Mouse (Mus musculus): ENCODE data around the gene Zfp740. TPM values are rescaled to one million over a fixed set of nuclear protein-coding genes. Genes with fewer than 3 reads are reported as not detected.

The Zfp740 gene
- total RNA-seq, 1 experiment from 2014 or later: 44.0 TPM

- ATAC-seq (replicated peaks in 1 of 2; ENCODE audit: insufficient read depth in 1 of 2, low FRiP score in 2 of 2, low TSS enrichment in 1 of 2, low read depth in 1 of 2, poor library complexity in 2 of 2, severe bottlenecking in 2 of 2): no peak
Measured at GRCm38 (mm10) chr15:102188096-102188495, 15.0 kb upstream of the Zfp740 start.

GRCm38 (mm10) chr15:102188883-102189282, 14.2 kb upstream of the Zfp740 start:
- no peak for ATAC-seq (replicated peaks in 1 of 2; ENCODE audit: insufficient read depth in 1 of 2, low FRiP score in 2 of 2, low TSS enrichment in 1 of 2, low read depth in 1 of 2, poor library complexity in 2 of 2, severe bottlenecking in 2 of 2)

GRCm38 (mm10) chr15:102191699-102192098, 11.3 kb upstream of the Zfp740 start:
- no peak for ATAC-seq (replicated peaks in 1 of 2; ENCODE audit: insufficient read depth in 1 of 2, low FRiP score in 2 of 2, low TSS enrichment in 1 of 2, low read depth in 1 of 2, poor library complexity in 2 of 2, severe bottlenecking in 2 of 2)

DNA sequence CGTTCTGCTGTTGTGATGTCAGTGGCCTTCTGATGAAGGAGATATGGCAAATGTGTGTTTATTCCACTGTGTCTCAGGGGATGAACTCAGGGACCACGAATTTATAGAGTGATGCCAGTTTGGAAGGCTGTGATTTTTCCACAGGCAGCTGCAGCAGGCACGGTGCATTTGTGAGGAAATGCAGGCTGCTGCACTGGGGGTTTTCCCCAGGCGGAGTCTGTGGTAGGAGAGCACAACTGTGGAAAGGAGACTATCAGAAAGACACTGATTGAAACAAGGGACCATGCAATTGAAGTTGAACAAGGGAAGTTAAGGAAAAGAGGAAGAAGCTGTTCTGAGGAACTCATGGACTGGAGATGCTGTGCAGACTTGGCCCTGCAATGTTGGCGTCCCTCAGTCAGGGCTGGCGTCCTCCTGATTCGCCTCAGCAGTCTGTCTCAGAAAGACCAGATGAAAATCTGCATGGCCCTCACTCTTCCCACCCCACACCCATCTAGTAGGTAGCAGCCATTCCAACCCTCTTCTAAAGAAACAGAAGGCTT, 10.7 kb upstream of the Zfp740 start:
- ATAC-seq (replicated peaks in 1 of 2; ENCODE audit: insufficient read depth in 1 of 2, low FRiP score in 2 of 2, low TSS enrichment in 1 of 2, low read depth in 1 of 2, poor library complexity in 2 of 2, severe bottlenecking in 2 of 2): no peak

DNA sequence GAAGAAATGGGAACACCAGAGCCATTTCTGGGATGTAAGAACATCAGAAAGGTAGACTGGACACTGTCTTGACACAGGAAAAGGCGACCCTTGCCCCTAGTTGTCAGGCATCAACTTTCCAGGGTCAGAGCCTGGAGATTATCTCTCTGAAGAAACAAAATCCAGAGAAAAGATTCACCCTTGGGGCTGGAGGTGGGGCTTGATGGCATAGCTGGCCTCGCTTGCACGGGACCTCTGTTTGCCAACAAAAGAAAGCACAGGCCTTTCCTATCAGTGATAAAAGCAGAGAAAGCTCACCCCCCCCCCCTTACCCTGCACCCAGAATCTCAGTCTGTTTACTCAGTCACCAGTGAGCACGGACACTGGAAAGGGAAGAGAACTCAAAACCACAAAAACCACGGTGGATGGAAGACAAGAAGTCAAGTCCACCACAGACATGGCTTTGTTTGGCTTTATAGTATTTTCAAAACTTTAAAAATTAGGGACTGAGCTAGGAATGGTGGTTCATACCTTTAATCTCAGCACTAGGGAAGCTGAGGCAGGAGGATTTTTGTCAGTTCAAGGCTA, 10.1 kb upstream of the Zfp740 start:
- no peak for ATAC-seq (replicated peaks in 1 of 2; ENCODE audit: insufficient read depth in 1 of 2, low FRiP score in 2 of 2, low TSS enrichment in 1 of 2, low read depth in 1 of 2, poor library complexity in 2 of 2, severe bottlenecking in 2 of 2)

DNA sequence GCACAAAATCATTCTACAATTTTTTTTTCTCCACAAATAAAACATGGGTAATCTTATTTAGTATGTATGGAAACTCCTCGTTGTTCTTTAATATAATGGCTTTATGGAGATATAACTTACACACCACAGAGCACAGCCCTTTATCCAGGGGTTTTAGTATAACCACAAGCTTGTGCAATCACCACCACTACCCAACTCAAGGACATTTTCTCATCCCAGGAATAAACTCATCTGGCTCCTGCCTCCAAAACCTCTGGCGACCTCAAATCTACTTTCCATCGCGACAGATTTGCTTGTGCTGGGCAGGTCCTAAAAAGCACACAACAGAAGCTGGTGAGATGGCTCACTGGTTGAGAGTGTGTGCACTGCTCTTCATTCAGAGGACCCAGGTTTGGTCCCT, 9.4 kb upstream of the Zfp740 start:
- no peak for ATAC-seq (replicated peaks in 1 of 2; ENCODE audit: insufficient read depth in 1 of 2, low FRiP score in 2 of 2, low TSS enrichment in 1 of 2, low read depth in 1 of 2, poor library complexity in 2 of 2, severe bottlenecking in 2 of 2)

- ATAC-seq (replicated peaks in 1 of 2; ENCODE audit: insufficient read depth in 1 of 2, low FRiP score in 2 of 2, low TSS enrichment in 1 of 2, low read depth in 1 of 2, poor library complexity in 2 of 2, severe bottlenecking in 2 of 2): peak; percentile 15 to 48; a peak in 2 of 4 replicates
Measured at GRCm38 (mm10) chr15:102194439-102194838, 8.6 kb upstream of the Zfp740 start.

GRCm38 (mm10) chr15:102195373-102195772, 7.7 kb upstream of the Zfp740 start:
- no peak for ATAC-seq (replicated peaks in 1 of 2; ENCODE audit: insufficient read depth in 1 of 2, low FRiP score in 2 of 2, low TSS enrichment in 1 of 2, low read depth in 1 of 2, poor library complexity in 2 of 2, severe bottlenecking in 2 of 2)

- ATAC-seq (replicated peaks in 1 of 2; ENCODE audit: insufficient read depth in 1 of 2, low FRiP score in 2 of 2, low TSS enrichment in 1 of 2, low read depth in 1 of 2, poor library complexity in 2 of 2, severe bottlenecking in 2 of 2): no peak
Measured at GRCm38 (mm10) chr15:102198841-102199240, 4.2 kb upstream of the Zfp740 start.

DNA sequence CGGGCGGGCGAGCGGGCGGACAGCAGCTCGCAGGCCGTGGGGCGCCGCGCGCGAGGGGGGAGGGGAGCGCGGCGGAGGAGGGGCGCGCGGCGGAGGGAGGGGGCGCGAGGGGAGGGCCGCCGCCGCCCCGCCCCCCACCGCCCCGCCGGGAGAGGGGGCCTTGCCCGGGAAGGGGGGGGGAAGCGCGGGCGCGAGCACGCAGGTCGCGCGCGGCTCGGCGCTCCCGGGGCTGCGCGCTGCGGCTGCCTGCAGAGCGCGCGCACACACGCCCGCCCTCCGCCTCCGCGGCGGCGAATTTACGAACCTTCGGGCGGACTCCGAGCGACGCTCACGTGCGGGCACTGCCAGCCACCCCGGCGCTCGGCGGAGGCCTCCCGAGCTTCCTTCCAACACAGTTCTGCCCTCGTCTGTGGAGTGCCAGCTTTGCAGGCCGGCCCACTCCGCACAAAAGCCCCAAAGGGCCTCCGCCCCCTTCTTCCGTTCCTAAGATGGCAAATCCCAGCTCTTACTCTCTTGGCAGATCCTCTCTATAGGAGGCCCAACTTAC, 859 bp downstream of the Zfp740 start:
- ATAC-seq (replicated peaks in 1 of 2; ENCODE audit: insufficient read depth in 1 of 2, low FRiP score in 2 of 2, low TSS enrichment in 1 of 2, low read depth in 1 of 2, poor library complexity in 2 of 2, severe bottlenecking in 2 of 2): peak; percentile 30 to 44

GRCm38 (mm10) chr15:102204674-102205505, 1.8 kb downstream of the Zfp740 start, which contains the start of gene Csad:
Csad (minus strand) TSS chr15:102204724.
- ATAC-seq (replicated peaks in 1 of 2; ENCODE audit: insufficient read depth in 1 of 2, low FRiP score in 2 of 2, low TSS enrichment in 1 of 2, low read depth in 1 of 2, poor library complexity in 2 of 2, severe bottlenecking in 2 of 2): no peak

GRCm38 (mm10) chr15:102205779-102206178, 2.7 kb downstream of the Zfp740 start:
- ATAC-seq (replicated peaks in 1 of 2; ENCODE audit: insufficient read depth in 1 of 2, low FRiP score in 2 of 2, low TSS enrichment in 1 of 2, low read depth in 1 of 2, poor library complexity in 2 of 2, severe bottlenecking in 2 of 2): no peak

DNA sequence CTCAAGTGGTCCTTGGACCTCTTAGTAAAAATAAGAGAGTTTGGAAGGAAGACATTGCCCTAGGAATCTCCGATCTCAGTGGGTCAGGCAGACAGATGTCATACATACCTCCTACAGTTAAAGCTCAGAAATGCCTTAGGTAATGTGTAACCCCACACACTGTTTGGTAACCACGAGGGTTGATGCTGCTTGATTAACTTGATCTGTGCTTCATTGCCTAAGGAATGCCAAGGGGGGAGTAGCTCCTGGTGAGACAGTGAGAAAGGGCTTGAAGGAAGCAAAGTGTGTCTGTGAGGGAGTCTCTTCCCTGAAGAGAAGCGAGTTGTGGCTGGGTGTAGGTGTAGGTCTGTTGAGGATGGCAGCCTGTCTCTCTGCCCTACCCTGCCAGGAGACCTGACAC, 4.3 kb downstream of the Zfp740 start:
- ATAC-seq (replicated peaks in 1 of 2; ENCODE audit: insufficient read depth in 1 of 2, low FRiP score in 2 of 2, low TSS enrichment in 1 of 2, low read depth in 1 of 2, poor library complexity in 2 of 2, severe bottlenecking in 2 of 2): no peak

GRCm38 (mm10) chr15:102208092-102208561, 5.1 kb downstream of the Zfp740 start:
- ATAC-seq (replicated peaks in 1 of 2; ENCODE audit: insufficient read depth in 1 of 2, low FRiP score in 2 of 2, low TSS enrichment in 1 of 2, low read depth in 1 of 2, poor library complexity in 2 of 2, severe bottlenecking in 2 of 2): peak; percentile 23 to 24; a peak in 3 of 4 replicates

DNA sequence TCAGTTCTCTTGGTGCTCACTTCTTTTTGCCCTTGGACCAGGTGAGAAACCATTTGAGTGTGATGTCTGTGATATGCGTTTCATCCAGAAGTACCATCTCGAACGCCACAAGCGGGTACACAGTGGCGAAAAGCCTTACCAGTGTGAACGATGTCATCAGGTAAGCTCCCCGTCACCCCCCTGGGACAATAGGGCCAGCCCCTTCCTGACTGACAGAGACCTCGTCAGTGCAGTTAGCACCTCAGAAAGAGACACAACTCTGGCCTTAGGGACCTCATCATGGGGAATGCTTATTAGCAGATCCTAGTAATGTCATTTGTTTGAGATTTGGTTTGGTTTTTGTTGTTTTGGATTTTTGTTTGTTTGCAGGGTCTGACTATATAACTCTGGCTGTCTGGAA, 6.1 kb downstream of the Zfp740 start:
- ATAC-seq (replicated peaks in 1 of 2; ENCODE audit: insufficient read depth in 1 of 2, low FRiP score in 2 of 2, low TSS enrichment in 1 of 2, low read depth in 1 of 2, poor library complexity in 2 of 2, severe bottlenecking in 2 of 2): no peak

- no peak for ATAC-seq (replicated peaks in 1 of 2; ENCODE audit: insufficient read depth in 1 of 2, low FRiP score in 2 of 2, low TSS enrichment in 1 of 2, low read depth in 1 of 2, poor library complexity in 2 of 2, severe bottlenecking in 2 of 2)
Measured at GRCm38 (mm10) chr15:102210816-102211215, 7.8 kb downstream of the Zfp740 start.

- ATAC-seq (replicated peaks in 1 of 2; ENCODE audit: insufficient read depth in 1 of 2, low FRiP score in 2 of 2, low TSS enrichment in 1 of 2, low read depth in 1 of 2, poor library complexity in 2 of 2, severe bottlenecking in 2 of 2): no peak
Measured at GRCm38 (mm10) chr15:102211895-102212294, 8.8 kb downstream of the Zfp740 start.

DNA sequence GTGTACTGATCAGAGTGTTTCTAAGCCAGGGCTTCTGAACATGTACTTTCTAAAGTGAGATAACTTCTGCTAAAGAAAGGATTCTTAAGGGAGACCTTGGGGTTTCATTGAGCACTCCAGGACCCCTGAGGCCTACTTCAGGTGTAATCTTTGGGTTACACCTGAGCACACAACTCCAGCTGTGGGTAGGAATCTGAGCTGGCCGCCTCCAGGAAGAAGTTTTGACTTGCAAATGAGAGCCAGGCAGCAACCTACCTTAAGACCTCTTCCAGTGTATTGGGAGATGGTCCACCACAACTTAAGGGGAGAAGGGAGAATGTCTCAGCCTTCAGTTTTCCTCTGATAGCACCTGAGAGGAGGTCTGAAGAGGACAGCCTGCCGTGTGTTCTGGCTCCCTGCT, 11.1 kb downstream of the Zfp740 start:
- ATAC-seq (replicated peaks in 1 of 2; ENCODE audit: insufficient read depth in 1 of 2, low FRiP score in 2 of 2, low TSS enrichment in 1 of 2, low read depth in 1 of 2, poor library complexity in 2 of 2, severe bottlenecking in 2 of 2): no peak

All from hematopoietic stem cell, adult 5-6 weeks (primary cell).